Mouse (Mus musculus) duodenum, adult 2 months (tissue): Measurements from ENCODE around the gene Lgi2. TPM values are rescaled to one million over a fixed set of nuclear protein-coding genes. Genes with fewer than 3 reads are reported as not detected.

Source experiments
- polyA plus RNA-seq: library from polyadenylated mRNA; depleted of rRNA; stranded (reverse); fragments of >200 nt; gene quantifications from 2 replicates; pipeline ENCODE4 v1.2.3, GENCODE M21; 2012; ENCODE audit warnings: low replicate concordance; rRNA removed

Gene Lgi2
- polyA plus RNA-seq: 0.40 and 0.58 TPM in 2 replicates

DNA sequence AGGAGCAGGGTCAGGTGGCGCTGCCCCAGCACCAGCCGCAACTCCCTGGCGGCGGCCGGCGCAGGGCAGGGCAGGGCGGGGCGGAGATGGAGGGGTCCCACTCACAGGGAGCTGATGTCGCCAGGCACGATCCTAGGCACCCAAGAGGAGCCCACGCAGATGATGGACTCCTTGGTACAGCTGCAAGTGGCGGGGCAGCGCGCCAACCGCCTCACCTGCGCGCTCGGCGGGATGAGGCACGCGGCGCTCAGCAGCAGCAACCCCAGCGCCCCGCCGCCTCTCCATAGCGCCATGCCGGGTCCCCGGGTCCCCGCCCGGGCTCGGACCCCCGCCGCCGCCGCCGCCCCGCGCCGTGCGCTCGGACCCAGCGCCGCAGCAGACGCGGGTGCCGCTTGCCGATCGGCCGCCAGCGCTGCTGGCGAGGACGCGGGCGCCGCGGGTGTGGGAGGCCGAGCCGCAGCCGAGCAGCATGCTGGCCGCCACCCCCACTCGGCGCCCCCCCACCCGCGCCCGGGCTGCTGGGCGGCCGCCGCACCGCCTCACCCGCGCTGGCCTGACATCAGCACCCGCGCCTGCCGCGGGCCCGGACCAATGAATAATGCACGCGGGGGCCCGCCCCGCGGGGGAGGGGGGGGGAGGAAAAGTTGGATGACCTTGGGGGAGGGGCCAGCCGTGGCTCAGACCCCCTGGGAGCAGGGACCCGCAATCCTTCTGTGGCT lies at the start of gene Lgi2:
Lgi2 (minus strand) TSS at position 650 of the 719 bp plus-strand sequence.

Other genes with a start within 250 kb of the Lgi2 start
- gene Sod3, start 202.7 kb downstream of the Lgi2 start, polyA plus RNA-seq: 20.2 and 20.4 TPM in 2 replicates
- gene Ccdc149, start 94.9 kb downstream of the Lgi2 start, polyA plus RNA-seq: 0.05 and 1.8 TPM in 2 replicates
- 2.3 and 2.7 TPM in 2 replicates for gene Sepsecs, start 103.2 kb upstream of the Lgi2 start, polyA plus RNA-seq
- 74.8 and 187 TPM in 2 replicates for gene Pi4k2b, start 175.1 kb upstream of the Lgi2 start, polyA plus RNA-seq
- 2.4 and 3.1 TPM in 2 replicates for gene Zcchc4, start 208.9 kb upstream of the Lgi2 start, polyA plus RNA-seq